Mouse (Mus musculus): ENCODE results near the gene 4930432K21Rik. TPM values are rescaled to one million over a fixed set of nuclear protein-coding genes. Genes with fewer than 3 reads are reported as not detected.

Gene 4930432K21Rik
- under 1 TPM; 0.46 to 0.76 TPM for total RNA-seq (2021)
- long read RNA-seq, experiment 1: 0 reads
- long read RNA-seq, experiment 2: 0 reads

DNA sequence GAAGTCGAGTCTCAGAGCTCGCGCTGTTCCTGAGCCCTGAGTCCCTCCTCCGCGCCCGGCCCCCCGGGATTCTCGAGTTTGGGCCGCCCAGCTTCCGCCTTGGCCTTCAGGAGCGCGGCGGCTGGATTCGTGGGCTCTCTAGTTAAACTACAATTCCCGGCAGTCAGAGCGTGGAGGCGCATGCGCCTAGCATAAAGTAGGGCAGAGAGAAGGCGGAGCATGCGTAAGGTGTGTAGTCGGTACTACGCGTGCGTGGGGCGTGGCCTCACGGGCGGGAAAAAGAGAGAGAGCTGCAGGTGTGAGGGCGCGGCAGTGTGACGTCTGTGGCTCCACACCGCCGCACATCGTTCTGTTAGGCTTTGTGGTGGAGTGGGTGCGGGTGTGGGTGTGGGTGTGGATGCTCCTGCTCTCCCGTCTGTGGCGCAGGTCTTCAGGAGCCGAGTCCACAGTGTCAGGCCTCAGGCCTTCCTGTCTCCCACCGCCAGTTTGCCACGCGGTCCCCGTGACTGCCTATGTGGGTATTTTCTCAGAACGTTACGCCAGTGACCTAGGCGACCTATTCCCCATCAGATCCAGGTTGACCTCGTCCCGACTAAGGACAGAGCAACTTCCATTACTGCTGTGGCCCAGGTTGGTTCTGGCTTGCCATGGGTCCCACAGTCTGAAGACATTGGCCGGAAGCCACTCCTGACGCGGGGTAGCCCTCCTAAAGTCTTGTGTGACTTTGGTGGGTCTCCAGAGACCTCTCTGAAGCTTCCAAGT, at the start of gene 4930432K21Rik, which contains the start of gene Cc2d1a:
4930432K21Rik (plus strand) TSS at position 257 of the 762 bp plus-strand sequence.
Cc2d1a (minus strand) TSS at position 168 of the 762 bp plus-strand sequence.
- peak; percentile 95 for DNase-seq

DNA sequence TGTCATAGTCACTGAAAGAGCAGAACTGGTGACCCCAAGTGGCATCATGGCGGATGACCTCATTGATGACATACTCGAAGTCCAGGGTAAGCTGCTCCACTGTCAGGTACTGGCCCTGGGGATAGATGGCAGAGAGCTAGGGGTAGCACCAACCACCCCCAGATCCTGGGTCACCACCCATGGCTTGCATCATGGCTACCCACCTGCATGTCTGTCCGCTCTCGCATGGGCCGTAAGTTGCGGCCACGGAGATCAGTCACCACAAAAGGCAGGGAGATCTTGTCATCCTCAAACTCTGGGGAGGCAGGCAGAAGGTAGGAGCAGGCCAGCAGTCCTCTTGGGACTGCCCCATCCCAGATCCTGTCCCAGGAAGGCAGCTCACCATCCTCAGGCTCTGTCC, 49.4 kb upstream of the 4930432K21Rik start:
- DNase-seq: no peak

- DNase-seq: no peak
These were observed 46.2 kb upstream of the 4930432K21Rik start for GRCm38 (mm10) chr8:84101476-84102270.

DNA sequence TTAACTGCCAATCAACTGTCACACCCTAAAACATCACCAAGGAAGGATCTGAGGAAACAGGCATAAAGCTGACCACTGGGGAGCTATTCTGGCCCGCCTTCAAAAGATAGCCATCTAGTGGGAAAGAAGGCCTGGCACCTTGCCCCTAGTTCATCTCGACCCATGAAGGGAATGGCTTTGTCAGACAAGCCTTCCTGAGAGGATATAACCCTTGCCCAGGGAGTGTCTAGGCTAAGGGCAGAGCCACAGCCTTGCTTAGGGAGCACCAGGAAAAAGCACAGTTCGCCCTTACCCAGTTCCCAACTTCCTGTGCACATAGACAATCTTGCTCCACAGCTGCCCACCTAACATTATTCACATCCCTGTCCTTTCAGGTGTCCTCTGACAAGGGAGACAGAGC, 44.2 kb upstream of the 4930432K21Rik start:
- peak in 1 of 2 experiments; percentile 36 for DNase-seq

GRCm38 (mm10) chr8:84104221-84104620, 43.6 kb upstream of the 4930432K21Rik start:
- DNase-seq: peak in 1 of 2 experiments; percentile 46

DNA sequence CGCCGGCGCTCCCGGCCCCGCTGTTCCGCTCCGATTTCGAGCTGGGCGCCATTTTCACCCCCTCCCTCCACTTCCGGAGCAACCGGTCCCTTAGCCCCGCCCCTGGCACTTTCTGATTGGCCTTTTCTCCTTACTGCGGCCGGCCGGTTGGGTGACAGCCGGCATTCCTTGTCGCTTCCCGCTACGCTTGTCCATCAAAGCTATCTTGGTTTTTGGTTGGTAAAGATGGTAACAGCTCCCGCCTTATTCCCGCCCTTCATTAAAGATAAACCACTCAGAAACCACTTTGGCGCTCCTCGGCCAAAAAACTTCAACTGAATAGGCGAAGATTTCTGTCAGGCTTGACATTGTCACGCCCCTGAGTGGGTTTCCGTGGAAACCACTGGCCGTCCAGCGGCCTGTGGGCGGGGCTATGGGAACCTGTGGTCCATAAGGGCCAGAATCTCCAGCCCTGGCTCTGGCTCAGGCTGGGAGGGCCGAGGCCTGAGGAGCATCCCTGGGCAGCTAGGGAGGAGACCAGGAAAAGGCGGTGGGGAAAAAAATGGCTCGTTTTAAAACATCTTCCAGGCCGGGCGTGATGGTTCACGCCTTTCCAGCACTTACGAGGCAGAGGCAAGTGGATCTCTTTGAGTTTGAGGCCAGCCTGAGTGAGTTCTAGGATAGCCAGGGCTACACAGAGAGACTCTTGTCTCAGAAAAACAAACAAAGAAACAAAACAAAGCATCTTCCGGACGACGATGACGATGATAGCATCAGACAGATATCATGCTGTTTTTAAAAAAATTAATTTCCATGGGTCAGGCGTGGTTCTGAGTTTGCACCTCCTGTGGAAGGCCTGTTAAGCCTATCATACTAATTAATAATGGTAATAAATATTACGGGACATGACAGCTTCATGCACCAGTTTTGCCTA, 42.9 kb upstream of the 4930432K21Rik start, which contains the start of gene Dcaf15:
Dcaf15 (minus strand) TSS at position 72 of the 913 bp plus-strand sequence.
- peak; percentile 97 to 99 for DNase-seq

DNA sequence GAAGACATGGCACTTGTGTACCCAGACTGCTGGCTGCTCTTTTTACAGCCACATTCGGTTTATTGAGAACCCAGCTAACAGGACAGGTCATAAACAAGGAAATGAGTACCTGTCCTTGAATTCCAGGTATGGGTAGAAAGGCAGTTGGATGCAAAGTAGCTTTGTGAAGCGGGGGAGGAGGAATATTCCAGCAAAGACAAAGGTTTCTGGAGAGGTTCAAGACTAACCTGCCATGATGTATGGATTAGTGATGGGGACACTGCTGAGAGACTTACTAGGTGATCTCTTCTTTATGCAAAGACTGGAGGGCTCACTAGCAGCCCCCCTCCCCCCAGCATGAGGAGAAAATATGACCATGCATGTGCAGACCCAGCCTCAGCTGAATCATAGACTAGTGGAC, 42.1 kb upstream of the 4930432K21Rik start:
- DNase-seq: no peak

DNA sequence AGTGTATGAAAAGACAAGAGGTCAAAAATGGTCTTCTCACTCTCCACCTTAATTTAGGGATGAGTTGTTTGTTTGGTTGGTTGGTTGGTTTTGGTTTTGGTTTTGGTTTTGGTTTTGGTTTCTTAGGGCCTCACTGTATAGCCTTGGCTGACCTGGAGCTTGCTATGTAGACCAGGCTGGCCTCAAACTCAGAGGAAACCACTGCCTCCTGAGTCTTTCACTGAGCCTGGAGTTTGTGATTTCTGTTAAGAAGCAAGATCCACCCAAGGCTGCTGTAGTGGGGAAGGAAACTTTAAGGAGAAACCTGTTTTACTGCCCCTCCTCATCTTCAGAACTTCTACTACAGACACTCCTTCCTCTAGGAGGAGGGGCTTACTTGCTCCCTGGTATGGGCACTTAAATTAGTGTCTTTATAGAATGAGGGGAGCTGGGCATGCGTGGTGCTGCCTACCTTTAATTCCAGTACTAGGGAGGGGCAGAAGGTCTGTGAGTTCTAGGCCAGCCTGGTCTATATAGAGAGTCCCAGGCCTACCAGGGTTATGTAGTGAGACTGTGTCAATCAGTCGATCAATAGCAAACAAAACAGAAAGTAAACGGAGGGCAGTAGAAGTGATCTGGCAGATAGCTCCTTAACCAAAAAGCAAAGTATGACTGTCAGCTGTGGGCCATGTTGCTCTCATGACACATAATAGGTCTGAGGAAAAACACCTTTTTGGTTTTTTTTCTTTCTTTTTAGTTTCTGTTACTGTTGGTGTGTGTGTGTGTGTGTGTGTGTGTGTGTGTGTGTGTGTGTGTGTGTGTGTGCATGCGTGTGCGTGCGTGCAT, 41.4 kb upstream of the 4930432K21Rik start:
- no peak for DNase-seq

GRCm38 (mm10) chr8:84115646-84116045, 32.2 kb upstream of the 4930432K21Rik start:
- DNase-seq: no peak

DNA sequence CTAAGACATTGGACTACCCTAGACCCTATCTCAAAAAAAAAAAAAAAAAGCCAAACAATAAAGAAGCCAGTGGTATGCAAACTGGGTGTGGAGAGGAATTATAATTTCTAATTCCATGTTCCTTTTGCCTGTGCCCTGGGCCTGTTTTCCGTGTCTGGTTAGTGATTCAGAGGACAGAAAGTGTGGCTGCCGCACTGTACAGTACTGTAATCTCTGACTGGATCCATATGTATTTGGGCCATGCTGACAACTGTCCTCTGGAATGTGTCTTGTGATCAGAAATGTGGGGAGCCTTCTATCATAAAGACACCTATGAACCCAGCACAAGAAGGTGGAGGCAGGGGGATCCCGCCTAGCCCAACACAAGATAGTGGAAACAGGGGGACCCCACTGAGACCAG, 25.7 kb upstream of the 4930432K21Rik start:
- no peak for DNase-seq

DNA sequence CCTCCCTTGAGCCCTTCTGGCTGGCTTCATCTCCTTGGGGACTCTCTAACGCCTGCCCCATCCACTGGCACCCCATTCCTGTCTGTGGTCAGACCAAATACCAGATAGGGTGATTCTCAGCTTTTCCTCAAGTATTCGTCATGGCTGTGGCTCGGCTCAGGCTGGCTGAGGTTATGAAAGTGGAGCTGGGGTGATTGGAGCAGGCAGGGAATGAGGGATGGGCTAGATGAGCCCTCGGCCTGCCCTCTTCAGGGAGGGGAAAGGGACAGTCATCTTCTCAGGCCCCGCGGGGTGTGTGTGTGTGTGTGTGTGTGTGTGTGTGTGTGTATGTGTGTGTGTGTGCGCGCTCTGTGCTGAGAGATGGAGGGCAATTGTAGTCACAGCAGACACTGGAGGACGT, 22.2 kb upstream of the 4930432K21Rik start, which contains the start of gene Podnl1:
Podnl1 (plus strand) TSS at position 334 of the 400 bp plus-strand sequence.
- peak; percentile 51 to 55 for DNase-seq

DNA sequence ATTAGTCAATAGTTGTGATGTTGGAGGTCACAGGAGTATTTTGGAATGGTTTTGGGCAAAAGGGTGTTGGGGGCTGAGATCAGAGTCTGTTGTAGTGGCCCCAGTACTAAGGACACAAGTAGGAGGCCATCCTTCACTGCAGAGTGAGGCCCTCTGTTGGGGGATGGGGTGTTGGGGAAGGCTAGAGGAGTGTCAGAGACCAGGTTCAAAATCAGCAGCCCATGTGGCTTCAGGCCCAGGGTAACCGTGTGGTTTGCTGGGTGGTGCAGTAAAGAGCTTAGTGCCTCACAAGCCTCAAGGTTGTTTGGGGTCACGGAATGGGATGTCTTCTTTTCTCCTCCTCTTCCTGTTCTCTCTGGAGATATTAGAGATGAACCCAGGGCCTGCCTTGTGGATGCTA, 21.1 kb upstream of the 4930432K21Rik start:
- DNase-seq: no peak

GRCm38 (mm10) chr8:84127202-84127901, 20.5 kb upstream of the 4930432K21Rik start:
- DNase-seq: no peak

GRCm38 (mm10) chr8:84128277-84128676, 19.5 kb upstream of the 4930432K21Rik start:
- DNase-seq: no peak

DNA sequence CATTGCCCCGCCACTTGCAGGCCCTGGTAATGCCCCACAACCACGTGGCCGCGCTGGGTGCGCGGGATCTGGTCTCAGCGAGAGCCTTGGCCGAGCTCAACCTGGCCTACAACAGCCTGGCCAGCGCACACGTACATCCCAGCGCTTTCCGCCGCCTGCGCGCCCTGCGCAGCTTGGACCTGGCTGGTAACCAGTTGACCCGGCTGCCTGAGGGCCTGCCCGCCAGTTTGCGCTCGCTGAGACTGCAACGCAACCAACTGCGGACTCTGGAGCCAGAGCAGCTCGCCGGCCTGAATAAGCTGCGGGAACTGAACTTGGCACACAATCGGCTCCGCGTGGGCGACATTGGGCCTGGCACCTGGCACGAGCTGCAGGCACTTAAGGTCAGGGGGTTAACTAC, 17.0 kb upstream of the 4930432K21Rik start:
- peak in 1 of 2 experiments; percentile 37 for DNase-seq

DNA sequence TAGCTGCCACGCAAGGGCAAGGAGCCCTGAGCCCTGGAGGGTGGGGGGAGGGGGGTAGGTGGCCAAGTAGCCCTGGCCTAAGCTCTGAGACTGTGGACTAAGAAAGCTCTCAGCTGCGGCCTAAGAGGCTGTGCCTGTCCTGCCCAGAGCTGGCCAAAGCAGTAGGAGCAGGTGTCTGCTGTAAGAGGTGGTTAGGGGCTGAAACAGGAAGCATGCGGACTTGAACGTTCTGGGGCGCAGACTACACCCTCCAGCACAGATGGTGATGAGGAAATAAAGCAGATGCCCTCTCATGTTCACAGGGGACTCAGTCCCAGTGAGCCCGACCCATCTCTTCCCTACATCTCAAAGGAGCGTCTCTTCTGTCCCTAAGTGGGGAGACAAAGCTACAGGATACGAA, 15.6 kb upstream of the 4930432K21Rik start:
- DNase-seq: no peak

DNA sequence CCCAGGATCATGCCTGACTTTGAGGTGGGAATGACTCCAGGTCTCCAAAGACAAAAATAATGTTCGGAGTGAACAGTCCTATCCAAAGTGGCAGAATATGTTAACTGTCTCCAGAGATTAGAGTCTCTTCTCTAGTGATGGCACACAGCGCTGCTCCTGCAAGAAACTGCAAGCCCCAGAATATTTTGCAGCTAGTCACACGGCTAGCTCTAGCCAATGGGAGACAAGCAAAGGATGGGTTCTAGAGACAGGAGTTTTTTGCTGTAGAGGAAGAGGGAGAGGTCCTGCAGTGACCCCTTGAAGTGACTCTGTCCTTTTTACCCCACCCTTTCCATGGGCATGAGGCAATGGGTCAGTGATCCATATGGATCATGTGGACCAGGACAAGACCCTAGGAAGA, 10.0 kb upstream of the 4930432K21Rik start:
- no peak for DNase-seq

DNA sequence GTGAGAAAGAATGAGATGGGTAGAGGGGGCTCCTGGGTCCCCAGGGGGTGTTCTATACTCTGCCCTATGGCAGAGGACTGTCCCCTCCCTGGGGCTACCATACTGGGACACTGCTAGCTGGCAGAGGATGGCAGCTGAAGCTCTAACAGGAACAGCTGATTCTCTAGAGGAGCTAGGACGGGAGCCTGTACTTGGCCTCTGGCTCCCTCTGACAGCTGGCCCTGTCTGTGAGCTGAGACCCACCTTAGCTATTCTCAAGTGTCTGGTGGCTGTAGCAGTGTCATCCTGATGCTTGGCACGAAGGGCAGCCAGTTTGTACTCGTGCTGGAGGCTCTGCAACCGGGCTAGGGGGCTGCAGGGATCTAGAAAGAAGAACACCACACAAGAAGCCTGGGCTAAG, 7.0 kb upstream of the 4930432K21Rik start:
- no peak for DNase-seq

DNA sequence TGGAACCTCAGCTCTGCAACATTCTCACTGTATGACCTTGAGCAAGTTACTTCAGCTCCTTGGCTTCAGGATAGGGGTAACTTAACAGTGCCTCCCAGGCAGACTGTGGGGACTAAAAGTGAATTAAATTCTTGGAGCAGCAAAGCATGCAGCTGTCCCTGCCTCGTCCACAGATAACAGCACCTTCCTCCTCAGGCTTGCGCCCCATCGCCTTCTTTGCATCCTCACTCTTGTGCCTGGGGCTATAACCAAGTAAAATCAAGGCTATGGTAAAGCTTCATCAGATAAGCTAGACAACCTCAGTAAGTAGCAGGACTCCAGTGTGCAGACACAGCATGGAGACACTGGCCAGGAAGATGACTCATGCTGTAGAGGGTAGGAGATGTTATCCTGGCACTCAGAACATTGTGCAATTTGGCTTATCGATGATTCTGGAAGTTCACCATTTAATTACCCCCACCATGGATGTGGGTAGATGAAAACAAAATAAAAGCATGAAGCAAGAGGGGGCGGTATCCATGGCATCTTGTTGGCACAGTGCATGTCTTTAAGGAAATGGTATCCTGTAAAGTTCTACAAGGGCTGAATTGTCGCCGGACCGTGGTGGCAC, 3.1 kb upstream of the 4930432K21Rik start:
- DNase-seq: peak in 1 of 2 experiments; percentile 40

- peak in 1 of 2 experiments; percentile 50 for DNase-seq
These were observed 480 bp upstream of the 4930432K21Rik start for GRCm38 (mm10) chr8:84147324-84147766.

Measured in adrenal gland, postnatal 36 days (tissue).